Mouse (Mus musculus) layer of hippocampus, adult 9-11 months (tissue): ENCODE data around the gene Tln2.
A peak's percentile ranks its signal among the peaks of the same experiment; 100 is the strongest.

Experiments
- DNase-seq: peaks from one replicate; pipeline ENCODE4 v3.0.0; 2022

The Tln2 gene

DNA sequence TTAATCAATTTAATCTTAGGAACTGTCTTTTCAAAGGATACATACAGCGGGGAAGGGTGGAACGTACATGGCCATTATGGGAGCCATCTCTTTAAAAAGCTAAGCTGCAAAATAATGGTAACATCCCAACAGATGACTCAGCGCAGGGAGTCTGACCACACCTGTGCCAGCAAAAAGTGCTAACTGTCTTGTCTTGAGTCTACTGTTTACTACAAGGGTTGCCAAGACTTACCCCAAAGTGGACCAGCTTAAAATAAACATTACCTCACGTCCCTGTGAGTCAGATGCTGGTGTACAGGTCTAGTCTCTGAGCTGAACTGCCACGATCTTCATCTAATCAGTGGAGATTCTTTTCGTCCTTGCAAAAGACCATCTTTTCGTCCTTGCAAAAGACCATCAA lies 14.7 kb downstream of the Tln2 start:
- no peak for DNase-seq

DNA sequence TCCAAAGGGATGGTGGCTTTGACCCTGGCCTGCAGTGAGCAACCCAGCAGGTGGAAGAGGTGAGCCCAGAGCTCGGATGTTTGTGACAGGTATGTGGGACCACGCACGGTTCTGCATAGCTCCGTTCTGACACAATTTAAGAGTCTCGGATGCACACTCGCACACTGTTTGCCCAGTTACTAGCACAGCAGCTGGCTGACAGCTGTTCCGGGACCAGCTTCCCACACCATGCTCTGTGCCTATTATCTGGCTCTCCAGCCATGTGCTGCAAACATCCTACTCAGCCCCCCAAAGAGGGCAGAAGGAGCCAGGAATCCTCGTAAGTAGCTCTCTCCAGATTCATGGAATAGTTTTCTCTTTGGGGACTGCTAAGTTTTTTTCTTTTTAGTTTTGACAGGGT lies 17.6 kb downstream of the Tln2 start:
- DNase-seq, result no peak

DNA sequence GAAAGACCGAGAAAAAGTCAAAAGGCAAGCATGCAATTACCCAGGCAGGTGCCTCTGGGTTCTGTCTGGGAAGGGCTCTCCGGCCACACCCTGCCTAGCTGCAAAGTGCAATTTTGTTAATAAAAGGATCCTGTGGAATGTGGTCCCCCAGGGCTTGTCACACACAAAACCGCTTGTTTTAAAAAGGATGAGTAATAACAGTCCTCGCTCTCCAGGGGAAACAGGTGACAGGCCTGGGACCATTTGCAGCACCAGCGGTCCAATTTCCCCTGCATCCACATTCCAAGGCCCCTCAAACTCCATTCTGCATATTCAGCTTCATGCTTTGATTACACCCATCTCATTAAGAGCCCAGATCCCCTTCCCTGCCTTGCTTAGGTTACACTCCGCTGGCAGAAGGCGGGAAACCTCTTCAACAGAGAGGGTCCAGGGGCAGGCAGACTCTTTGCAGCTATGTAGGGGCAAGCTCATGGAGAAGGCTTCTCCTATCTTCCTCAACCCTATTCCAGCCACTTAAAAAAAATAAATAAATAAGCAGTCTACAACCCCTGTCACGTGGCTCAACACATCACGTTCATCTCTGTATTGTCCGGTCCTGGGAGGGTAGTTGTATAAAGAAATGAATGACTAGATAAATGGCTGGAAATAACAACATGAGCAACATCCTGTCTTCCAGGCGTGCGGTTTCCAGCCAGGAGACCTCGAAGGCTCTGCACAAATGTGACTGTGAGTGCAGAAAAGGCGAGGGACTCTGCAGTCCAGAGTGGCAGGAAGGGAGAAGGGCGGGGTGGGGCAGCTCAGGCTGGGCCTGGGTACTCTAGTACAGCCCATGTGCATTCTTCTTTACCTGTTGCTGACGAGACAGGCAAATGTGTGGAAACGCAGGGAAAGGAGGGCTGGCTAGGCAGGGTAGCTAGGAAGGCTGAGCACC lies 19.5 kb downstream of the Tln2 start:
- no peak for DNase-seq

DNA sequence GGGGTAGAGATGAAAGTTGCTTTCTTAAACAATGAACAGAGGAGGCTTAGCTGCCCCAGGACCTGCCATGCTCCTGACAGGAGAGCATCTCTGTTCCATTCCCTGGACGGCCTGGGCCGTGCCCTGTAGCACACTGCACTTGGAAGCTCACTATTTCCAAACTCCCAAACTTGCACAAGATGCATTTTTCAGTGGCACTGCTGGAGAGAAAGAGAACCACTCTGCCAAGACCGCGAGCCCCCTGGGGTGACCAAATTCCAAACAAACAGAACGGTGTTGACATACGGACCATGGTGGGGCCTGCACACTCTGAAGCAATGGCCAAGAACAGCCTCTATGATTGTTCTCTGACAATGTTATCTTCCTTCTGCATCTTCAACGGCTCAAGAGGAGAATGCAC lies 25.1 kb downstream of the Tln2 start:
- DNase-seq, result no peak

DNA sequence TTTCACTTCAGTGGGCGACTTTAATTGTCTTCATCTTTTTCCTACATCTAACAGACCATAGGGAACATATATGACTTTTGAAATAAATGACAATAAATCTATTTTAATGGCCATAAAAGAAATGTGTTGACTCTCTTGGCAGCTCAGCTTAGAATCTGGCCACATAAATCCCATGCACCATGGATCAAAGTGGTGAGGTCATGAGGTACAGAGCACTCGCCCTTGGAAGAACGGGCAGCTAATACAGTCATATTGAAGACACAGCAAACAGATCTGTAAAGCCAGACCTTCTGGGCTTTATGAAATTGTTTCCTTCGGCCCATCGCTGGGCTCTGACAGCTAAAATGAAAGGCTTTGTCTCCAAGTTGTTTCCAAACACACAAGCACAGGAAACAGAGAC lies 26.2 kb downstream of the Tln2 start:
- DNase-seq, result no peak

DNA sequence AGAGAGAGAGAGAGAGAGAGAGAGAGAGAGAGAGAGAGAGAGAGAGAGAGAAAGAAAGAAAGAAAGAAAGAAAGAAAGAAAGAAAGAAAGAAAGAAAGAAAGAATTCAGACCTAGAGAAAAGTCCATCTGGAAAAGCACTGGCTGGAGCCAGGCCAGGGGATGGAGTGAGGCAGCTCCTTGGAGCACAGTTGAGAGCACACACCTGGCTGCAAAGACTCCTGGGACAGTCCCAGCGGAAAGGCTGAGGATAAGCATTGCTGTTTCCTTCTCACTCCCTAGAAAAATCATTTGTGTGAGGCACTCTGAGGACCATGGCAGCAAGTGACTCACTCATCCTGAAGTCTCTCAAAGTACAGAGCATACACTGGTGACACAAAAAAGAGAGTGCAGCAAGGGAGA lies 26.9 kb downstream of the Tln2 start:
- no peak for DNase-seq

DNA sequence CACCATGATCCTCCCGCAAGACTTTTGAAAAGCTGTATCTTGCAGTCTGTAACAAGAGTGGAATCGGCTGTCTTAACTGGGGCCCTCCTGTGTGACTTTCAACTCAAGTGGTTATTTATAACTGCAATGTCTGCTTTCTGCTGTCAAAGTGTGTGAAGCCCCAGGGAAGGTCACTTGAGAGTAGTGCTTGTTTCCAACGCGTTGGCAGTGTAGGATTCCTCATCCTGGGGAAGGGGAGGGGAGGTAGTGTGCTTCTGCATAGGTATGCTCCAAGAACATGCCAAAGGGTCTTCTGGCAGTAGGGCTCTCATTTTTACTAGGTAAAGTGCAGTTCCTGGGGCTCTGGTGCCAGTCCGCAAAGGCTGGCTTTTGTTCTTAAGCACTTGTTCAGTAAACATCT lies 29.9 kb downstream of the Tln2 start:
- DNase-seq, result no peak

DNA sequence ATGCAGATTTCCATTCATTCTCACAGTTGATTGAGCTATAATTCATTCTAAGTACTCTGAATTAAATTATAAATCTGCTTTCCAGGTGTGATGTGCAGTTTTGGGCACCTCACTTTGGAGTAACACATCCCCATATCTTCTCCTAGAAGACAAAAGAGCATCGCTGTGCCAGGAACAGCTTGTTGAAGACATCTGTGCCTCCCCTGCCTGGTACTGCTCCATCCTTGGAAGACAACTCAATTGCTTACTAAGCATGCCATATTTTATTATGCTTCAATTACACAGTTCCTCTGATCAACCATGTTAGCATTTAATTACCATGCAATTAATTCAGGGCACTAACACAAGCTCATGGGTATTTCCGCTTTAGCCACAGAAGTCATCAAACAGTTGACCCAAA lies 31.8 kb downstream of the Tln2 start:
- peak; percentile 48 for DNase-seq

DNA sequence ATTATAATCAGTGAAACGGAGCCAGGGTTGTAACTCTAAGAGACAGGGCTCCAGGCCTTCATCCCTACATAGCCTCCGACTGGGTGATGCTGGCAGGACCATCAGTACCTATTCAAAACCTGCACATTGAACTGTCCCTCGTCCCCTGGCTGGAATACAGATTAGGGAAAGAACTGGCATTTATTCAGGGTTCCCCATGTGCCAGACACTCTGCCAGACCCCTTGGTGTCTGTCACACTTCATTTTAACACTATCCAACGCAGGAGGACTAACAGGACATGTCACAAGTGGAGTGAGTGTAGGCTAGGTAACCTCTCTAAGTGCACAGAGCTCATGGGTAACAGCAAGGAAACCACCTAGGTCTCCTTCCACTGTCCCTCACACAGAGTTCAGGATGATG lies 37.8 kb downstream of the Tln2 start:
- no peak for DNase-seq

DNA sequence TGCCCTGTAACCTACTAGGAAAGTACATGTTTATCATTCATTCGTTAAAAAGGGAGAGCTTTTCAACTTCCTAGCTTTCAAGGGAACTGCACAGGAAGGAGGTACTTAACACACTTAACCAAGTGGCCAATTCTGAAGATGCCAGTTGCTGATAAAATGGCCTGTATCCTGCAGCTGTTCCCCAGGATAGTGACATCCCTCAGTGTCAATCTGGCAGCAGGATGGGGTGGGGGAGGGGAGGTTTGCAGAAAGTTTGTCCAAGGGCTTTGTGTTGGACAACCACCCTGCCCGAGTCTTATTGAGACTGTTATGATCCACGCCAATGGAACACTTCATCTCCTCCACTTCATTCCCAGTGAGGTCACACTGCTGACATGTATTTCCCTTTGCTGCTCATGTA lies 50.0 kb downstream of the Tln2 start:
- no peak for DNase-seq

DNA sequence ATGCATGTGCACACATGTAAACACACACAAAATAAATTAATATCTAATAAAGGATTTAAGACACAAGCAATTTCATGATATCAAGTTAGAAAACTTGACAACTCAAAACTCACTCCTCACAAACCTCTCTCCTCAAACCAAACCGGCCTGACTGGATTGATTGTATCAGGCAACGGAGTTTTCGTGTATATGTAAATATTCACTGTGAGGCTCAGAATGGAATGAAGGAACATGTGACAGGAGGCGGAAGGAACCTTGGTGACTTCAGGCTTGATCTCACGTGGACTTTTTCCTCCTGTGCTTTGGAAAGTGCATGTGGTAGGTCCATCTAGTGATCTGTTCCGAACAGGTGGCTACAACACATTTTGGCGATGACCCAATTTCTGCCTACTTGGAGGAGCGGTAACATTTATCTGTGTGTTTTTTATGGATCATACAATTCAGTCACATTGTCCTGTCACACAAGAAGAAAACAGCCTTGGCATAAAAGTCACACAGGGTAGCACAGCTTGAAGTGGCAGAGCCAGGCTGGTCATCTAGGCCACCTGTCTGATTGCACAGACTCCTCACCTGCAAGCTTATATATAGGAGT lies 54.7 kb downstream of the Tln2 start:
- no peak for DNase-seq

DNA sequence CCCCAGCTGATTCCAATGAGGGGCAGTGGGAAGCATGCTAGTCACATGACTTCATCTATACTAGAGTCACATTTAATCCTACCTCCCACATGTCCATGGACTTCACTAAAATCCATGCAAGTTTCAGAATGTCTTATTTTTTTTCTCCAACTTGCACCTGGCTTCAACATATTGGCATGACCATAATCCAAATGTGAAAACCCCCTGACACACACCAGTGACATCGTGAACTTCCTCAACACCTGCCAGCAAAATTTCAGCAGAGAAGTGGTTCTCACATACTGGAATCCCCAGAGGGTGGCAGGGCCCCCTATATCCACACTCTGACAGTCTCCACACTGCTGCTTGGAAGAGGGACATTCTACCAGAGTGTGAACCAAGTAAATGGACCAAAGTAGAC lies 57.7 kb downstream of the Tln2 start:
- no peak for DNase-seq

DNA sequence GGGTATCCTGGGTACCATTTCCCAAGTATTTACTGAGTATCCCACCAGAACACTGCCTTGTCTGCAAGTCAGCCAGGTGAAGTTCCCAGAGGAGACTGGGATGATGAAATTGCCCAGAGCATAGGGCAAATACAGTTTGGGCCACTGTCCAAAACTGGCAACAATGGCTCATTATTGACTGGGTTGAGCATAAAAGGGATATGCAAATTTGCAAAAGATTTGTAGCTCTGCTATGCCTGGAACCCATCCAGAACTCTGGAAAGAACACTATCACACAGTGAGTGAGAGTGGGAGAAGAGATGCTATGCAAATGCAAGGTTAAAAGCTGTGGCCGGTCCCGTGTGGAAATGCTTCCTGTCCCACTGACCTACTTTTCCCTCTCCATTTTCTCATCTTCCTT lies 63.1 kb downstream of the Tln2 start:
- DNase-seq, result peak; percentile 21

DNA sequence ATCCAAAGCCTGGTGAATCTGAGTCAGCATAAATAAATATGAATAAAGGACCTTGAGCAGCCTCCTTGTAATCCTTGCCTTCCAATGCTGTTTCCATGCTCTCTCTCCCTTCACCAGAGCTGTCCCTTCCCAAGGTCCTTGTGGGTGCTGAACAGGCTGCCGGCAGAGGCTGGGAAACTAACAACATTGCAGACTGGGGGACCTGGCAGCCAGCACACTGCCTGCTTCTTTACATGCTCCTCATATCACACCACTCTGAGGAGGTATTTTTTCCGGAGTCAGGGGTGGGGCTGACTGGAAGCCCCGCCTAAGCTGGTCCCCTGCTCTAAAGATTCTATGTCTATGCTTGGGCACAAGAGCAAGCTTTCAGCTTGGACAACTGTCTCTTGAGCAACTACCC lies 64.2 kb downstream of the Tln2 start:
- no peak for DNase-seq

DNA sequence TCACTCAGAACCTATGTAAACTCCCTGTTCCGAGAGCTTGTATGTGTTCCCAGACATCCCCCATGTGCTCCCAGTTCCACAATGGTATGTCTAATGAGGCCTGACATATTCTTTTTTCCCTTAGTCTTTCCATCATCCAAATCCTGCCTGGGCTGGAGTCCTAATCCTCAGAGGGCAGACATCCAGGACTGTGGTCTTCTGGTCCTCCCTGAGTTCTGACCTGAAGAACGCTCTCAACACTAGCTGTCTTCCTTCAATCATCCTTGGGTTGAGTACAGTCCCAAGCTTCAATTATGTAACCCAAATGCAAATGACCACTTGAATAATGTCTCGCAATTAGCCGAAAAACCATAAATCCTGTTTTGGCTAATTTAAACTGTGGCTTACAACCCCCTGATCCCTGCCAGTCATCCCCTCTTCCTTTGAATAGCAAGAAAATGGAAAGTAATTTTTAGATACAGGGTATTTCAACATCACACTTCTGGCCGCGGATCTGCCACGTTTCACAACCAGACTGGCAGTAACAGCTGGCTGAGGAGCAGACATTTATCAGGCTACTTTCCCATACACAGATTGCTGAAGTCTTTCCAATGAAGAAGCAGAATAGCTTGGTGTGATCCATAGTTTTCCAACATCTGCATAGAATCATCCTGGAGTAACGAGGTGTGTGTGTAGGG lies 65.5 kb downstream of the Tln2 start:
- DNase-seq, result no peak

DNA sequence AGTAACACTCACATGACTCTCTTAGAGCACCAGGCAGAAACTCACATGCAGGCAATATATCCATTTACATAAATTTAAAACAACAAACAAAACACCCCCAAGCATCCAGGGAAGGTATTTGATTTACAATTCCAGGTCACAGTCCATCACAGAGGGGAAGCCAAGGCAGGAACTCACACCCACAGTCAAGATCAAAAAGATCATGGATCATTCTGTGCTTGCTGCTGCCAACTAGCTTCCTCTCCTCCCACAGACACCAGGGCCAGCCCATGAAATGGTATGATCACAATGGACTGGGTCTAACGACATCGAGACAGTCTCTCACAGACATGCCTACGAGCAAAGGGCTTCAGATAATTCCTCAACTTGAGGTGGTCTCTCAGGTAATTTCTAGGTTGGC lies 70.1 kb downstream of the Tln2 start:
- DNase-seq, result no peak

DNA sequence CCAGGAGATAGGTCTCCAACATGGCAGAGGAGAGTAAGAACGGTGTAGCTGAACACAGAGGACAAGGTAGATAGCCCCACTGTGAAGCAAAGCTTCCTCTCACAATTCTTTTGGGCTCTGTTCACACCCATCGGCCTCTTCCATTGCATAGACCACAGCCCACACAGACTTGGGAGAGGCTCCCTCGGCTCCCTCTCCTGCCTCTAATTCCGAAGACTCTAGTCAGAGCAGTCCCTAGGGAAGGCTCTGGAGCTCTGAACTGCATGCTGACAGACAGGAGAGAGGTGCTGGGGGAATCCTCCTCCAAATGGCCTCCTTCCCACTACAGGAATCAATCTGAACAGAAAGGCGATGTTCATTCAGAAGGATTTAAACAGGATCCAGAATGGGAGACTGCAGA lies 72.9 kb downstream of the Tln2 start:
- DNase-seq, result no peak

DNA sequence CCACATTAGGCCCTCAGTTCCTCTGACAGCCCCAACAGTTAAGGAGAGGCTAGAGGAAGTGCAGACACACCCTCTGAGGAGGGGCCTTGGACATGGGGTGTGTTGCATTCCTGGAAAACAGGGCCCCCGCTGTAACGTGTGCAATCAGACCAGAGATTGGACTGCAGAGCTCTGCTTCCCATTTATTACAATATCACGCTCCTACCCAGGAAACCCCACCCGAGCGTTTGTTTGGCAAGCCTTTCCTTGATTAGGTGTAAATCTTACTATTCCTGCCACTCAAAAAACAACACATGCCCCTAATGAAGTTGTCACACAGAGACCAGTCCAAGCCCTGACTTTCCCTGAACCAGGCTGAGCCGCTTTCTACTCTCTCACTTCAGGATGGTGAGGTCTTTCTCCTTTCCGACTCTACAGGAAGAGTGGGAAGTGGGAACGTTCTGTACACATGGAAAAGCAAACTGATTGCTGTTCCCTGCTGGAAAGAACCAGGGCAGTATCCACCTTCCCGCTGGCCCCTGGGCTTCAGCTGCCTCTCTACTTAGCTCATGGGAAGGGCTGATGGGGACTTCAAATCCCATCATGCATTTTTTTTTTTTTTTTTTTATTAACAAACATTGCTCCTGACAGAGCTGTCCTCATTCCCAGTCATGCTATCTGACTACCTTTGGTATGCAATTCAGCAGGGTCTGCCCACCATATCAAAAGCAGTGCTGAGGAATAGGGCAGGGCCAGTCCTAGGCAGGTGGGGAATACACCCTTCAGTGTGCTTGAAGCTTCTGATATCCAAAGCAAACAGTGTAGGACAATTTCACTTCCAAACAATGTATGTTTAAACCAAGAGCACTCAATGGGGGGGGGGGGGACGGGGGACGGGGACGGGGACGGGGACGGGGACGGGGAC lies 74.1 kb downstream of the Tln2 start:
- no peak for DNase-seq

DNA sequence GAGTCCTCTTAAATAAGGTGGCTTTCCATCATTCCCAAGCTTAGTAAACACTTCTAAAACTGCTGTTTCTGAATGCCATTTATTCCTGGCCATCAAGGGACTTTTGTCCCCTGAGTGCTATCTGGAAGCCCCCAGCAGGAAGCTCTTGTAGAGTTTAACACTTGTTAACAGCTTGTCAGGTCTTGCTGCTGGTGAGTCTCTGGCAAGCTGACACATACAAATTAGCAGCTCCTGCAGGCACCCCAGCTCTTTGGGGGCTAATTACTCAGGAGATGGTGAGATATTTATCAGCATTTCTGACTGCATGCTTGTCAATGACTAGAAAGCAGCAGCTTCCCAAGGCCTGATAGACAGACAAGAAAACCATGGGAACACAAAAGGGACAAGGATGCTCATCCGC lies 77.2 kb downstream of the Tln2 start:
- DNase-seq, result no peak

DNA sequence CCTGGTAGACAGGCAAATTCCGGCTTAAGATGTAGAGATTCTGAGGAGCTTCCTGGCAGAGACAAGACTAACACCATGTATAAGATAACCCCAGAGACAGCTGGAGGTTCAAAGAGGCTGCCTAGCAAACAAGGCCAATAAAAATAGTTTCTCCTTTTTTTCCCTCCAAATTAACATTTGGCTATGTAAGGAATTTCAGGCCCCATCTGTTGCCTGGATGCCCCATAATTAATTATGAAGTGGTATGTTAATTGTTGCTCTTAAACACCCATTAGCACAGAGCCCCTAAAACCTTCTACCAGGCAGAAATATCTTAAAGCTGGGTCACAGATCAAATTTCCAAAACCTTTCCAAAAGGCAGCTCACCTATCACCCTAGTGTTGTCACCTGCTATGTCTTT lies 77.7 kb downstream of the Tln2 start:
- DNase-seq, result no peak

DNA sequence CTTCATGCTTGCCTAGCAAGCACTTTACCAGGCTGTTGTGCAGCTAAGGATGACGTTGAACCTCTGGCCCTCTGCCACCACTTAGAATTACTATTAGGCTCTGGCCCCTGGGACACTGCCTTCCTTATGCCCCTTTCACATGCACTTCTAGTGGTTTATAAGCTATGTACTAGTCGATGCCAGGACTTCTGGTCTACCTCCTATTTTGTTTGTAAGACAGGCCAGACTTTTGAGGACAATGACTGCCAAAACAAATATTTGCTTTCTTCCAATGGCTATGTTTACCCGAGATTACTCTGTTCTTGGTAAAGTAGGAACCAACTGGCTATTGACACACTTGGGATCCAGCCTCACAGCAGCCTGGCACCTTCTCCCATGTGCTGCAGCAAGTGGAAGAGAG lies 82.1 kb downstream of the Tln2 start:
- no peak for DNase-seq

DNA sequence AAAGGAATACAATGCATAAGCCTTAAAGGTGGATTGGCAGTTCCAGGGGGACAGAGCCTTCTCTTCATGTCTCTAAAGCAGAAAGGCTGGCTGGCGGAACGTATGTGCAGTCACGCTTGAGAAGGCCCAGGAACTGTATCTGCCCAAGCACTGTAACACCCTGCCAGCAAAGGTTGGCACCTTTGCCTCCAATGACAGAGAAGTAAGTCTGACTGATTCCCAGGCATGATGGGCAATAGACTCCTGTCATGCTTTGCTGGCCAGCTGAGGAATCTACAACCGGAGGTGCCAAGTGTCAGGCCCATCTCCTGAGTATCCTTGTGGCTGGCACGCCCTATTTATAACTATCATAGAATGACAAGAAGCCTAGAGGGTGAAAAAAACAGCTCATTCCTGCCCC lies 83.3 kb downstream of the Tln2 start:
- DNase-seq, result no peak

DNA sequence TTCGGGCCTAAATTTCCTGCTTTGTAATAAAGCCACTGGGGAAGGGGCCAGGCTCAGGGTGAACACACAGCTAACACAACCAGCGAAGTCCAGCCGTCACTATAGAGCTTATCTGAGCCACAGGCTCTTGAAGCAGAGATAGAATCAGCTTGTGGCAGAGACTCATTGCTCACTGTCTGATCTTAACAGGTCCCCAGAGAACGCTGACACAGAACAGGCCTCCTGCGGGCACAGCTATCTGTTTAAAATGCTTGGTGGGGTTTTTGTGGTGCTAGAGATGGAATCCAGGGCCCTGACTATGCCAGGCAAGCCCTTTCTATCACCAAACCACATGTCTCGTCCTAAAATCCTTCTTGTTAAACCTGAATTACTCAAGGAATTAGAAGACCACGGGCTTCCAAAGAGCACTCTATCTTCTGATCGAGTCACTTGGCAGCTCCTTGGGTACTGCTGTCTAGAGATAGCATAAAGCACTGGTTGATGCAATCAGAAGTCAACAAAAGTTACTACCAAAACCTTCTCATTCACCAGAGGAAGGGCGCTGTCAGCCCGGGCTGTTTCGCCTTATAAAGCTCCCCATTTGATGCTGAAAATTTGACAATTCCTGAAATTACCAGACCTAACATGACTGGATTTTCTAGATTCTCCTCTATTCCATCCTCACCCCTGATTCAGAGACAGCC lies 95.9 kb downstream of the Tln2 start:
- no peak for DNase-seq
